Mouse (Mus musculus): ENCODE data around the gene Krtap10-4. TPM values are rescaled to one million over a fixed set of nuclear protein-coding genes. Genes with fewer than 3 reads are reported as not detected.
"Not testable (repeated sequence)": the region's sequence is repeated elsewhere in the genome, so short reads cannot be mapped to it uniquely, and the experiment has no call there.

The Krtap10-4 gene
- total and polyA plus RNA-seq, 2 experiments, result not detected

GRCm38 (mm10) chr10:77776844-77777243 is 50.1 kb downstream of the Krtap10-4 start, which contains the start of gene Gm7138:
Gene Gm7138, minus strand, starts transcription at chr10:77776944.
- DNase-seq (ENCODE audit: extremely low read depth, low read depth, low spot score); H3K4me1 ChIP-seq (ENCODE audit: control insufficient read depth, insufficient read depth, low read length); H3K9ac ChIP-seq (ENCODE audit: low read depth, low read length); H3K4me3 ChIP-seq (ENCODE audit: insufficient read depth, low read depth, low read length); H3K36me3 ChIP-seq (ENCODE audit: control insufficient read depth, insufficient read depth, low read length); H3K27ac ChIP-seq (replicated peaks; ENCODE audit: insufficient read depth, low read depth, low read length); H3K27me3 ChIP-seq (ENCODE audit: control insufficient read depth, insufficient read depth, low read length); H3K79me2 ChIP-seq (ENCODE audit: control insufficient read depth, insufficient read depth, low read length): not testable (repeated sequence)
- WGBS, result 80% methylated on average over 1 of the region's 1 CpGs

Other genes with a start within 250 kb of the Krtap10-4 start
Only the 30 nearest of the 34 such genes appear.
- 21.6 and 22.3 TPM in 2 replicates for gene Ube2g2, start 204.8 kb downstream of the Krtap10-4 start, total RNA-seq (2014; rRNA removed)
- gene Ube2g2, start 204.8 kb downstream of the Krtap10-4 start, polyA plus RNA-seq (2012; rRNA removed), result 30.4 and 34.2 TPM in 2 replicates
- 0.07 and 0.09 TPM in 2 replicates for gene Tspear, start 140.5 kb downstream of the Krtap10-4 start, total RNA-seq (2014; rRNA removed)
- gene Tspear, start 140.5 kb downstream of the Krtap10-4 start, polyA plus RNA-seq (2012; rRNA removed), result 0.12 and 0.50 TPM in 2 replicates
- gene Gm19402, start 136.3 kb downstream of the Krtap10-4 start, total RNA-seq (2014; rRNA removed), result not detected in 2 replicates
- not detected in 2 replicates for gene Gm19402, start 136.3 kb downstream of the Krtap10-4 start, polyA plus RNA-seq (2012; rRNA removed)
- not detected in 2 replicates for gene Gm9508, start 129.9 kb downstream of the Krtap10-4 start, total RNA-seq (2014; rRNA removed)
- not detected in 2 replicates for gene Gm9508, start 129.9 kb downstream of the Krtap10-4 start, polyA plus RNA-seq (2012; rRNA removed)
- gene Gm10272, start 120.5 kb downstream of the Krtap10-4 start, total RNA-seq (2014; rRNA removed), result not detected in 2 replicates
- not detected in 2 replicates for gene Gm10272, start 120.5 kb downstream of the Krtap10-4 start, polyA plus RNA-seq (2012; rRNA removed)
- not detected in 2 replicates for gene Gm10024, start 115.6 kb downstream of the Krtap10-4 start, total RNA-seq (2014; rRNA removed)
- gene Gm10024, start 115.6 kb downstream of the Krtap10-4 start, polyA plus RNA-seq (2012; rRNA removed), result not detected in 2 replicates
- not detected in 2 replicates for gene Gm10142, start 111.3 kb downstream of the Krtap10-4 start, total RNA-seq (2014; rRNA removed)
- gene Gm10142, start 111.3 kb downstream of the Krtap10-4 start, polyA plus RNA-seq (2012; rRNA removed), result not detected in 2 replicates
- gene Krtap12-1, start 106.5 kb downstream of the Krtap10-4 start, total RNA-seq (2014; rRNA removed), result not detected in 2 replicates
- not detected in 2 replicates for gene Krtap12-1, start 106.5 kb downstream of the Krtap10-4 start, polyA plus RNA-seq (2012; rRNA removed)
- not detected in 2 replicates for gene Gm10100, start 100.6 kb downstream of the Krtap10-4 start, total RNA-seq (2014; rRNA removed)
- not detected in 2 replicates for gene Gm10100, start 100.6 kb downstream of the Krtap10-4 start, polyA plus RNA-seq (2012; rRNA removed)
- gene Gm18596, start 84.5 kb downstream of the Krtap10-4 start, total RNA-seq (2014; rRNA removed), result not detected in 2 replicates
- gene Gm18596, start 84.5 kb downstream of the Krtap10-4 start, polyA plus RNA-seq (2012; rRNA removed), result not detected in 2 replicates
- gene Gm9736, start 75.7 kb downstream of the Krtap10-4 start, total RNA-seq (2014; rRNA removed), result not detected in 2 replicates
- gene Gm9736, start 75.7 kb downstream of the Krtap10-4 start, polyA plus RNA-seq (2012; rRNA removed), result not detected in 2 replicates
- not detected in 2 replicates for gene Gm3233, start 67.4 kb downstream of the Krtap10-4 start, total RNA-seq (2014; rRNA removed)
- gene Gm3233, start 67.4 kb downstream of the Krtap10-4 start, polyA plus RNA-seq (2012; rRNA removed), result not detected in 2 replicates
- gene Gm3238, start 55.8 kb downstream of the Krtap10-4 start, total RNA-seq (2014; rRNA removed), result not detected in 2 replicates
- gene Gm3238, start 55.8 kb downstream of the Krtap10-4 start, polyA plus RNA-seq (2012; rRNA removed), result not detected in 2 replicates
- not detected in 2 replicates for gene Gm7138, start 50.2 kb downstream of the Krtap10-4 start, total RNA-seq (2014; rRNA removed)
- gene Gm7138, start 50.2 kb downstream of the Krtap10-4 start, polyA plus RNA-seq (2012; rRNA removed), result not detected in 2 replicates
- gene Gm3250, start 44.6 kb downstream of the Krtap10-4 start, total RNA-seq (2014; rRNA removed), result not detected in 2 replicates
- not detected in 2 replicates for gene Gm3250, start 44.6 kb downstream of the Krtap10-4 start, polyA plus RNA-seq (2012; rRNA removed)
- gene Gm7137, start 38.9 kb downstream of the Krtap10-4 start, total RNA-seq (2014; rRNA removed), result not detected in 2 replicates
- not detected in 2 replicates for gene Gm7137, start 38.9 kb downstream of the Krtap10-4 start, polyA plus RNA-seq (2012; rRNA removed)
- not detected in 2 replicates for gene Gm9639, start 32.0 kb downstream of the Krtap10-4 start, total RNA-seq (2014; rRNA removed)
- gene Gm9639, start 32.0 kb downstream of the Krtap10-4 start, polyA plus RNA-seq (2012; rRNA removed), result not detected in 2 replicates
- not detected in 2 replicates for gene Gm19668, start 28.0 kb downstream of the Krtap10-4 start, total RNA-seq (2014; rRNA removed)
- gene Gm19668, start 28.0 kb downstream of the Krtap10-4 start, polyA plus RNA-seq (2012; rRNA removed), result not detected in 2 replicates
- not detected in 2 replicates for gene Gm9507, start 15.3 kb downstream of the Krtap10-4 start, total RNA-seq (2014; rRNA removed)
- gene Gm9507, start 15.3 kb downstream of the Krtap10-4 start, polyA plus RNA-seq (2012; rRNA removed), result not detected in 2 replicates
- not detected in 2 replicates for gene Gm2696, start 12.4 kb downstream of the Krtap10-4 start, total RNA-seq (2014; rRNA removed)
- gene Gm2696, start 12.4 kb downstream of the Krtap10-4 start, polyA plus RNA-seq (2012; rRNA removed), result not detected in 2 replicates
- gene Krtap10-10, start 8.9 kb upstream of the Krtap10-4 start, total RNA-seq (2014; rRNA removed), result not detected in 2 replicates
- not detected in 2 replicates for gene Krtap10-10, start 8.9 kb upstream of the Krtap10-4 start, polyA plus RNA-seq (2012; rRNA removed)
- not detected in 2 replicates for gene Gm36176, start 19.7 kb upstream of the Krtap10-4 start, total RNA-seq (2014; rRNA removed)
- gene Gm36176, start 19.7 kb upstream of the Krtap10-4 start, polyA plus RNA-seq (2012; rRNA removed), result not detected in 2 replicates
- not detected in 2 replicates for gene Gm10318, start 25.8 kb upstream of the Krtap10-4 start, total RNA-seq (2014; rRNA removed)
- not detected in 2 replicates for gene Gm10318, start 25.8 kb upstream of the Krtap10-4 start, polyA plus RNA-seq (2012; rRNA removed)
- gene Gm3285, start 34.9 kb upstream of the Krtap10-4 start, total RNA-seq (2014; rRNA removed), result not detected in 2 replicates
- gene Gm3285, start 34.9 kb upstream of the Krtap10-4 start, polyA plus RNA-seq (2012; rRNA removed), result not detected in 2 replicates
- gene Lrrc3, start 75.4 kb upstream of the Krtap10-4 start, total RNA-seq (2014; rRNA removed), result 20.9 and 26.7 TPM in 2 replicates
- gene Lrrc3, start 75.4 kb upstream of the Krtap10-4 start, polyA plus RNA-seq (2012; rRNA removed), result 57.0 and 64.1 TPM in 2 replicates
- gene Trpm2, start 143.5 kb upstream of the Krtap10-4 start, total RNA-seq (2014; rRNA removed), result 3.1 and 4.1 TPM in 2 replicates
- 2.1 and 3.3 TPM in 2 replicates for gene Trpm2, start 143.5 kb upstream of the Krtap10-4 start, polyA plus RNA-seq (2012; rRNA removed)
- 5.9 and 8.0 TPM in 2 replicates for gene 1810043G02Rik, start 151.4 kb upstream of the Krtap10-4 start, total RNA-seq (2014; rRNA removed)
- 13.2 and 13.7 TPM in 2 replicates for gene 1810043G02Rik, start 151.4 kb upstream of the Krtap10-4 start, polyA plus RNA-seq (2012; rRNA removed)
- 17.5 and 21.1 TPM in 2 replicates for gene Pfkl, start 183.0 kb upstream of the Krtap10-4 start, total RNA-seq (2014; rRNA removed)
- 38.6 and 46.0 TPM in 2 replicates for gene Pfkl, start 183.0 kb upstream of the Krtap10-4 start, polyA plus RNA-seq (2012; rRNA removed)
- gene Dnmt3l, start 214.9 kb upstream of the Krtap10-4 start, total RNA-seq (2014; rRNA removed), result not detected in 2 replicates
- not detected in 2 replicates for gene Dnmt3l, start 214.9 kb upstream of the Krtap10-4 start, polyA plus RNA-seq (2012; rRNA removed)
- gene Aire, start 216.5 kb upstream of the Krtap10-4 start, total RNA-seq (2014; rRNA removed), result not detected in 2 replicates
- not detected in 2 replicates for gene Aire, start 216.5 kb upstream of the Krtap10-4 start, polyA plus RNA-seq (2012; rRNA removed)